Mouse (Mus musculus): ENCODE measurements around the gene Iqgap1. TPM values are rescaled to one million over a fixed set of nuclear protein-coding genes. Genes with fewer than 3 reads are reported as not detected.

Iqgap1 gene
- total and polyA plus RNA-seq, 2 experiments from 2014 or later: 12.3 to 20.6 TPM

DNA sequence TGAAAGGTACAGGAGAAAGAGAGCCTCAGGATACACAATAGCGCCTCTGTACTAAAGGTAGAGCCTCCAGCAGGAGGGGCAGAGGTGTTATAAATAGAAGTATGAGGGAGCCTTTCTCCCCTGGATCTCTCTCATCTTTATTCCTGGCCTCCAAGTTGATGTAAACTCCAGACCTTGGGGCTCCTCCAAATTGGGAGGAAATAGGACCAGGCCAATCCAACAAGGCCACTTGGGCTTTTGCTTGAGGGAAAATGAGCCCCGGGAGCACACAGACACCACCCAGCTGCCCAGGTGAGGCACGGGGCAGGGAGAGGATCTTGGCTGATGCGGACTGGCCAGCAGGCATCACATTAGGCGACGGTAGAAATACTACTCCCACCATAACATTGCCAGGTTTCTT lies 29.5 kb downstream of the Iqgap1 start:
- 94% methylated on average over 6 of the region's 6 CpGs for WGBS
- H3K4me3 ChIP-seq (ENCODE audit: low read depth, low read length): no peak overlapping the region
- no peak overlapping the region for H3K4me2 ChIP-seq (ENCODE audit: low read depth, low read length, poor library complexity, severe bottlenecking)
- ATAC-seq (ENCODE audit: low FRiP score) (no peak), DNase-seq (ENCODE audit: low spot score) (no peak)
- no peak overlapping the region for H3K9ac ChIP-seq (replicated peaks; ENCODE audit: low read length, poor library complexity, severe bottlenecking)
- H3K4me1 ChIP-seq (ENCODE audit: insufficient read depth, low read length): no peaks in the 10 kb centered on the region
- no peaks in the 10 kb centered on the region for H3K27me3 ChIP-seq (ENCODE audit: insufficient read depth, low read length)
- peaks cover 21% of the 10 kb centered on the region for H3K36me3 ChIP-seq (ENCODE audit: insufficient read depth, low read length)
- no peak for TF ChIP-seq CTCF (IDR thresholded peaks at IDR 0.05)
- no peak overlapping the region for H3K27ac ChIP-seq (ENCODE audit: low read depth, low read length)
- H3K9me3 ChIP-seq (ENCODE audit: low read length): no peaks in the 10 kb centered on the region

DNA sequence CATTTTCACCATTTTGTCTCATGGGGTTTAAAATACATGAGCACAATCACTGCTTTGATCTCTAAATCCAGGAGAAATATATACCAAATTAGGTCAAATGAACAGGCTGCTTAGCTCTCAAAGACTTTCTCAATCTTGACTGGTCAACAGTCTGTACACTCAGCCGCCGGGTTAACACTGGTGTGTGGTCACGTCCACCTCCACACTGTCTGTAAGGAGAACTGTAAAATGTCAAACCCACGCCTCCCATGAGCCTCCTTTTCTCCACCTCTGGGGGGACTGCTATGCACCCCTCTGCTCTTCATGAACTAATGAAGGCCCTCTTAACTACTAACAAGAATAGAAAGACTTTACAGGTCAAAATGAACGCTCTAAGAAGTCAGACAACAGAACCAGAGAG lies 36.2 kb downstream of the Iqgap1 start:
- no peaks in the 10 kb centered on the region for H3K4me1 ChIP-seq (ENCODE audit: insufficient read depth, low read length)
- no peak overlapping the region for H3K9ac ChIP-seq (replicated peaks; ENCODE audit: low read length, poor library complexity, severe bottlenecking)
- no peak overlapping the region for H3K27ac ChIP-seq (ENCODE audit: low read depth, low read length)
- 82% methylated on average over 5 of the region's 5 CpGs for WGBS
- H3K36me3 ChIP-seq (ENCODE audit: insufficient read depth, low read length): no peaks in the 10 kb centered on the region
- no peaks in the 10 kb centered on the region for H3K27me3 ChIP-seq (ENCODE audit: insufficient read depth, low read length)
- H3K4me2 ChIP-seq (ENCODE audit: low read depth, low read length, poor library complexity, severe bottlenecking): no peak overlapping the region
- no peak overlapping the region for H3K4me3 ChIP-seq (ENCODE audit: low read depth, low read length)
- TF ChIP-seq CTCF (IDR thresholded peaks at IDR 0.05): no peak
- DNase-seq (ENCODE audit: low spot score) (no peak), ATAC-seq (ENCODE audit: low FRiP score) (no peak)
- H3K9me3 ChIP-seq (ENCODE audit: low read length): no peaks in the 10 kb centered on the region

DNA sequence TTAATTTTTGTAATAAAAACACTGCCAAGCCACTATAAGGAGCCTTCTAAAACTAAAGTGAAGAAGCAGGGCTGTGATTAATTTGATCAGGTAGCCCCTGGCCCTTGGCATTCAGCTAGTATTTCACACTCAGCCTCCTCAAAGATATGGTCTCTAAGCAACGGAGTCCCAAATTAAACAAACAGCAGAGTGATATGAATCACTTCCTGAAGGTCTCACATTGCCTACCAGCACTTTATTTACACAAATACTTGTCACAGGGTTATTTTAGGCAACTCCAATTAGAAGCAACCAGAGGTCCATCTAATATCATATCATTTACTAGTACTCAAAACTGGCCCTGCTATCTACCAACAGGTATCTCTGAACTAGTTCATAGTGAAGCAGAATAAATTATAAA lies 36.7 kb downstream of the Iqgap1 start:
- no peaks in the 10 kb centered on the region for H3K9me3 ChIP-seq (ENCODE audit: low read length)
- WGBS: 65% methylated on average over 1 of the region's 1 CpGs
- no peak for ATAC-seq (ENCODE audit: low FRiP score)

DNA sequence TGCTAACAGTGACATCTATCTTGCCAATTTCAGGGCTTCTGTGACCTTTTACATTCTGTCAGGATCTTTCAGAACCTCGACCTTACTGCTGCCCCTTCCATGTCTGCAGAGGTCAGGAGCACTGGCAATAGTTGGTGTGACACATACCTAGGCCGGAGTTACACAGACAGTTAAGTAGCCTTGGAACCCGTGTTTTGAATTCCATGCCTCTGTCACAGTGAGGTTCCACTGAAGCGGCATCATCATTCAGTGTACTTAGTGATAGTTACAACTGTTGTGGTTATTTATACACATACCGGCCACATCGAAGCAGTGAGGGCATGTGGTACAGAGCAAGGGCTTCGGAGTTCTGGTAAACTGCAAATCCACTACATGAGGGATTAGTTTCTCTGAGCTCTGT lies 37.8 kb downstream of the Iqgap1 start:
- no peak for ATAC-seq (ENCODE audit: low FRiP score)
- Histone ChIP-seq H3K4me3 (ENCODE audit: low read depth, low read length) (no peak overlapping the region), H3K4me2 (ENCODE audit: low read depth, low read length, poor library complexity, severe bottlenecking) (no peak overlapping the region), H3K27ac (ENCODE audit: low read depth, low read length) (no peak overlapping the region), H3K9ac (replicated peaks; ENCODE audit: low read length, poor library complexity, severe bottlenecking) (no peak overlapping the region), H3K27me3 (ENCODE audit: insufficient read depth, low read length) (no peaks in the 10 kb centered on the region), H3K4me1 (ENCODE audit: insufficient read depth, low read length) (no peaks in the 10 kb centered on the region), H3K36me3 (ENCODE audit: insufficient read depth, low read length) (no peaks in the 10 kb centered on the region), H3K9me3 (ENCODE audit: low read length) (no peaks in the 10 kb centered on the region)
- WGBS: 83% methylated on average over 7 of the region's 7 CpGs
- TF ChIP-seq CTCF (IDR thresholded peaks at IDR 0.05): no peak
- no peak for DNase-seq (ENCODE audit: low spot score)

More for the DNA sequence above, 36.7 kb downstream of the Iqgap1 start:
- DNase-seq (ENCODE audit: low spot score): no peak
- Histone ChIP-seq H3K36me3 (ENCODE audit: insufficient read depth, low read length) (no peaks in the 10 kb centered on the region), H3K4me3 (ENCODE audit: low read depth, low read length) (no peak overlapping the region), H3K27me3 (ENCODE audit: insufficient read depth, low read length) (no peaks in the 10 kb centered on the region), H3K4me1 (ENCODE audit: insufficient read depth, low read length) (no peaks in the 10 kb centered on the region), H3K27ac (ENCODE audit: low read depth, low read length) (no peak overlapping the region), H3K4me2 (ENCODE audit: low read depth, low read length, poor library complexity, severe bottlenecking) (no peak overlapping the region), H3K9ac (replicated peaks; ENCODE audit: low read length, poor library complexity, severe bottlenecking) (no peak overlapping the region)
- TF ChIP-seq CTCF (IDR thresholded peaks at IDR 0.05): no peak

DNA sequence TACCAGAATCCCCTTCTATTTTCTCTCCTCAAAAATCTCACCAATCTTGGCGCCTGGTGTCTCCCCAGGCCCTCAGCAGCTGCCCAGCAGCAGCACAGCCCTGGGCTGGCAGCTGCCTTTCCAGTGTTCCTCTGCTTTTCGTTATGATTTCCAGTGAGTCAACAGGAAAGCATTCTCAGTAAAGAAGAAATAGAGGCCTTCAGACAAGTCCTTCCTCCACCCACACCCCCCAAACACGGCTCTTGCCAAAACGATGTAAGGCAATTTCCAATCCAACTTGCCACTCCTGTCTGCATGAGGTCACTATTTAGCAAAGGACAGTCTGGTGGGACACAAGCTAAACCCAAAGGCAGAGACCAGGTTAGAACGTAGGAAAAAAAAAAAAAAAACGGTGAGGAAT lies 39.0 kb downstream of the Iqgap1 start:
- no peak for TF ChIP-seq CTCF (IDR thresholded peaks at IDR 0.05)
- no peaks in the 10 kb centered on the region for H3K27me3 ChIP-seq (ENCODE audit: insufficient read depth, low read length)
- WGBS: 77% methylated on average over 6 of the region's 6 CpGs
- H3K36me3 ChIP-seq (ENCODE audit: insufficient read depth, low read length): no peaks in the 10 kb centered on the region
- ATAC-seq (ENCODE audit: low FRiP score) (no peak), DNase-seq (ENCODE audit: low spot score) (no peak)
- H3K9ac ChIP-seq (replicated peaks; ENCODE audit: low read length, poor library complexity, severe bottlenecking): no peak overlapping the region
- no peak overlapping the region for H3K27ac ChIP-seq (ENCODE audit: low read depth, low read length)
- H3K9me3 ChIP-seq (ENCODE audit: low read length): no peaks in the 10 kb centered on the region
- H3K4me1 ChIP-seq (ENCODE audit: insufficient read depth, low read length): no peaks in the 10 kb centered on the region
- no peak overlapping the region for H3K4me2 ChIP-seq (ENCODE audit: low read depth, low read length, poor library complexity, severe bottlenecking)
- no peak overlapping the region for H3K4me3 ChIP-seq (ENCODE audit: low read depth, low read length)

DNA sequence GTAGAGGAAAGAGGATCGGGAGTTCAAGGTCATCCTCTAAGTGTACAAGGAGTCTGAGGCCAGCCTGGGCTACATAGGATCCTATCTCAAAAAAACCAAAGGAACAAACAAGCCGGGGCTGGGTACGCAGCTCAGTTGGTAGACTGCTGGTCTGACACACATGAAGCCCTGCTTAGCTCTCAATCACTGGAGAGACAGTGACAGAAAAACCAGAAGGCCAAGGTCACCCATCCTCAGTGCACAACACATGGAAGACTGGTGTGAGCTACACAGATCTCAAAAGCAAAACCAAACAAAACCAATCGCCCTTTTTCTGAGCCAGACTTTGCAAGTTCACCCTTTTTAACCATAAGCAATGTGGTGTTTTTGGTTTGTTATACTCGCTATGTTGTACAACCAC lies 41.9 kb downstream of the Iqgap1 start:
- TF ChIP-seq CTCF (IDR thresholded peaks at IDR 0.05): no peak

More for the DNA sequence above, 41.9 kb downstream of the Iqgap1 start:
- Histone ChIP-seq H3K4me2 (ENCODE audit: low read depth, low read length, poor library complexity, severe bottlenecking) (no peak overlapping the region), H3K9me3 (ENCODE audit: low read length) (no peaks in the 10 kb centered on the region), H3K4me3 (ENCODE audit: low read depth, low read length) (no peak overlapping the region), H3K4me1 (ENCODE audit: insufficient read depth, low read length) (no peaks in the 10 kb centered on the region), H3K9ac (replicated peaks; ENCODE audit: low read length, poor library complexity, severe bottlenecking) (no peak overlapping the region), H3K27ac (ENCODE audit: low read depth, low read length) (no peak overlapping the region), H3K27me3 (ENCODE audit: insufficient read depth, low read length) (no peaks in the 10 kb centered on the region), H3K36me3 (ENCODE audit: insufficient read depth, low read length) (no peaks in the 10 kb centered on the region)
- ATAC-seq (ENCODE audit: low FRiP score) (no peak), DNase-seq (ENCODE audit: low spot score) (no peak)
- 94% methylated on average over 5 of the region's 5 CpGs for WGBS
